7 mouse cellular contexts compared by ENCODE assay signal in the genomic region with DNA sequence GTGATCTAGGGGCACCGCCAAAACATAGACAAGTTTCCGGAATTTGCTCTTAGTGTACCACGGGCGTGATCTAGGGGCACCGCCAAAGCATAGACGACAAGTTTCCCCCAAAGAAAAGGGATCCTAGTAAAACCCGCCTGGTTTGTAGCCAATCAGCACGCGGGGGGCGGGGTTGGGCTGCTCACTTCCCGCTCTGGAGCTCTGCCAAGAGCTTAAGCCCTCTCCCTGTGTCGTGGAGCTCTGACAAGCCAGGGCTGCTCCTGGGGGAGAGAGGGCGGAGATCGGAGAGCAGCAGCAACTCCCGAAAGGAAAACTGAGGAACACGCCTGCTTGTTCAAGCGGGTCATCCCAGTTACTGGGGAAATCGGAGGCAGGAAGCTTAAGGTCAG. TPM values are rescaled to one million over a fixed set of nuclear protein-coding genes. Genes with fewer than 3 reads are reported as not detected.
DNase-seq lines count a peak whose midpoint lies in the region; ATAC-seq and TF ChIP-seq lines count a peak whose summit lies in the region.

No protein-coding gene starts in this region.

- H3K9ac ChIP-seq in intestine, embryonic 14.5 days (ENCODE audit: low read length): peak overlapping the region; percentile 41
- H3K9ac ChIP-seq in midbrain, embryonic 11.5 days (ENCODE audit: low read length): peak overlapping the region; percentile 60

- peak; percentile 42 for ATAC-seq in intestine, embryonic 14.5 days (replicated peaks; ENCODE audit: low FRiP score, low TSS enrichment, low read depth)
- ATAC-seq in midbrain, embryonic 11.5 days (ENCODE audit: low FRiP score): peak; percentile 58

- intact Hi-C loops in left cerebral cortex, postnatal 4 days (cut with DNase I): no loop called here

- H3K27me3 ChIP-seq in intestine, embryonic 14.5 days (replicated peaks; ENCODE audit: control insufficient read depth, insufficient read depth, low read length): no peaks in the 10 kb centered on the region
- H3K27me3 ChIP-seq in midbrain, embryonic 11.5 days (ENCODE audit: control insufficient read depth, insufficient read depth, low read length): no peaks in the 10 kb centered on the region

- no peak for TF ChIP-seq CTCF in cortical plate, adult 2 months (IDR thresholded peaks at IDR 0.05; ENCODE audit: extremely low read depth, insufficient read depth, low read length)

- H3K36me3 ChIP-seq in intestine, embryonic 14.5 days (ENCODE audit: control insufficient read depth, insufficient read depth, low read length): peaks cover 5% of the 10 kb centered on the region; the same call in 1 of the 2 replicates
- H3K36me3 ChIP-seq in midbrain, embryonic 11.5 days (ENCODE audit: control insufficient read depth, insufficient read depth, low read length): no peaks in the 10 kb centered on the region

- H3K4me1 ChIP-seq in cortical plate, adult 2 months (ENCODE audit: control insufficient read depth, insufficient read depth, low read length): peaks cover 2% of the 10 kb centered on the region; the same call in 1 of the 2 replicates
- H3K4me1 ChIP-seq in intestine, embryonic 14.5 days (replicated peaks; ENCODE audit: control insufficient read depth, insufficient read depth, low read length): peaks cover 29% of the 10 kb centered on the region
- peaks cover 25% of the 10 kb centered on the region for H3K4me1 ChIP-seq in midbrain, embryonic 11.5 days (ENCODE audit: control insufficient read depth, insufficient read depth, low read length)

- DNase-seq in adipocyte (ENCODE audit: low spot score): peak; percentile 57
- peak; percentile 87 for DNase-seq in gastrocnemius, postnatal 25 days
- DNase-seq in intestine, embryonic 14.5 days (ENCODE audit: low spot score): peak; percentile 97
- peak; percentile 96 for DNase-seq in left cerebral cortex, postnatal 4 days
- peak; percentile 98 for DNase-seq in midbrain, embryonic 11.5 days (ENCODE audit: low spot score, missing footprints)
- DNase-seq in right cerebral cortex, postnatal 4 days: peak; percentile 85

- TF ChIP-seq POLR2A in cortical plate, adult 2 months (IDR thresholded peaks at IDR 0.05; ENCODE audit: extremely low read depth, insufficient read depth, low read length): no peak

- H3K4me3 ChIP-seq in cortical plate, adult 2 months (ENCODE audit: insufficient read depth, low read length): peak overlapping the region; percentile 6; the same call in 1 of the 2 replicates
- H3K4me3 ChIP-seq in intestine, embryonic 14.5 days (ENCODE audit: low read depth, low read length): peak overlapping the region; percentile 34
- peak overlapping the region; percentile 13 for H3K4me3 ChIP-seq in midbrain, embryonic 11.5 days (ENCODE audit: low read depth, low read length)

- H3K27ac ChIP-seq in cortical plate, adult 2 months (ENCODE audit: insufficient read depth, low read length): no peak overlapping the region
- H3K27ac ChIP-seq in intestine, embryonic 14.5 days (ENCODE audit: low read depth): peak overlapping the region; percentile 81
- peak overlapping the region; percentile 33 for H3K27ac ChIP-seq in midbrain, embryonic 11.5 days (ENCODE audit: low read depth, low read length)

- no peaks in the 10 kb centered on the region for H3K9me3 ChIP-seq in intestine, embryonic 14.5 days (ENCODE audit: control insufficient read depth, low read length)
- no peaks in the 10 kb centered on the region for H3K9me3 ChIP-seq in midbrain, embryonic 11.5 days (ENCODE audit: control insufficient read depth, low read length)

- peak overlapping the region; percentile 65 for H3K4me2 ChIP-seq in intestine, embryonic 14.5 days (ENCODE audit: low read length)
- peak overlapping the region; percentile 45 for H3K4me2 ChIP-seq in midbrain, embryonic 11.5 days

- WGBS in intestine, embryonic 14.5 days: under 1% methylated on average over 18 of the region's 18 CpGs
- under 1% methylated on average over 18 of the region's 18 CpGs for WGBS in midbrain, embryonic 11.5 days

RNA-seq across cellular contexts. Expression of a gene that starts 1.8 kb away (rescaled TPM):
- polyA plus RNA-seq in cortical plate, adult 2 months (2012; rRNA removed): 68.4 and 76.1 TPM in 2 replicates
- total RNA-seq in gastrocnemius, postnatal 25 days (2021): 10 to 100 TPM; 11.3 to 13.9 TPM
- polyA plus RNA-seq in intestine, embryonic 14.5 days (2014; fragmentation: Nextera tagmentation; extraction: Ambion mirVana): 36.6 and 41.1 TPM in 2 replicates
- 10 to 100 TPM; 30.2 to 30.7 TPM for total RNA-seq in left cerebral cortex, postnatal 4 days (2021)
- 48.8 and 53.4 TPM in 2 replicates for polyA plus RNA-seq in midbrain, embryonic 11.5 days (2014; fragmentation: Nextera tagmentation; extraction: Ambion mirVana)

RNA-seq across cellular contexts. Expression of a gene that starts 3.0 kb away (rescaled TPM):
- 0.29 and 0.42 TPM in 2 replicates for polyA plus RNA-seq in cortical plate, adult 2 months (2012; rRNA removed)
- total RNA-seq in gastrocnemius, postnatal 25 days (2021): not detected
- polyA plus RNA-seq in intestine, embryonic 14.5 days (2014; fragmentation: Nextera tagmentation; extraction: Ambion mirVana): not detected in 2 replicates
- under 1 TPM in 1 of 2 experiments, not detected in 1; 0.48 TPM for total RNA-seq in left cerebral cortex, postnatal 4 days (2021)
- polyA plus RNA-seq in midbrain, embryonic 11.5 days (2014; fragmentation: Nextera tagmentation; extraction: Ambion mirVana): 0.14 TPM in 1 of 2 replicates, not detected in the other

RNA-seq across cellular contexts. Expression of a gene that starts 40.3 kb away (rescaled TPM):
- polyA plus RNA-seq in cortical plate, adult 2 months (2012; rRNA removed): 74.1 and 75.6 TPM in 2 replicates
- 1 to 10 TPM; 1.8 to 2.0 TPM for total RNA-seq in gastrocnemius, postnatal 25 days (2021)
- 19.8 and 26.4 TPM in 2 replicates for polyA plus RNA-seq in intestine, embryonic 14.5 days (2014; fragmentation: Nextera tagmentation; extraction: Ambion mirVana)
- total RNA-seq in left cerebral cortex, postnatal 4 days (2021): 100 to 1,000 TPM; 150 to 153 TPM
- 34.9 and 36.5 TPM in 2 replicates for polyA plus RNA-seq in midbrain, embryonic 11.5 days (2014; fragmentation: Nextera tagmentation; extraction: Ambion mirVana)
